Mouse (Mus musculus): ENCODE results near the gene Sept11. TPM values are rescaled to one million over a fixed set of nuclear protein-coding genes. Genes with fewer than 3 reads are reported as not detected.

Sept11 gene
- polyA plus RNA-seq, 1 experiment, result 3.4 TPM

DNA sequence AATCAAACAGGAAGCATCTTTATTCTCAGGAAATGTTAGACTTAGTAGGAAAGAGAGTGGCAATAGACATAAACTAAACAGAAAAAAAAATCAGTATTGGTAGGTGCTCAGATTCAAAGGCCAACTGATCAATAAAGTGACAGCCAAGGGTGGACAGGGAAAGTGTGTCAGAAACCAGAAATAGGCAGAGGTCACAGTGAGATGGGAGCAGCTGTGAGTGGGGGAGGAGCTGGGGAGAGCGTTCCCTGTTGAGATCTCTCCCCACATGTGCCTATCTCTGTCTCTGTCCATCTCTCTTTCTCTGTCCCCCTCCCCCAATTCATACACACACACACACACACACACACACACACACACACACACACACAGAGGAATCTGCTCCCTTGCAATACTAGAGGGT lies 43.3 kb upstream of the Sept11 start:
- Histone ChIP-seq H3K27ac (ENCODE audit: control insufficient read depth, insufficient read depth, low read depth, low read length) (no peak overlapping the region), H3K4me1 (ENCODE audit: control insufficient read depth, insufficient read depth, low read length) (peaks cover 3% of the 10 kb centered on the region), H3K4me3 (ENCODE audit: control insufficient read depth, low read depth, low read length) (no peak overlapping the region), H3K27me3 (ENCODE audit: control insufficient read depth, insufficient read depth, low read length) (no peaks in the 10 kb centered on the region; the same call in 1 of the 2 replicates), H3K36me3 (ENCODE audit: control insufficient read depth, insufficient read depth, low read length) (no peaks in the 10 kb centered on the region)
- no peak for TF ChIP-seq POLR2A (IDR thresholded peaks at IDR 0.05; ENCODE audit: control insufficient read depth, low read depth, low read length)
- TF ChIP-seq CTCF (IDR thresholded peaks at IDR 0.05; ENCODE audit: control insufficient read depth, insufficient read depth, insufficient replicate concordance, low read depth, low read length), result no peak

DNA sequence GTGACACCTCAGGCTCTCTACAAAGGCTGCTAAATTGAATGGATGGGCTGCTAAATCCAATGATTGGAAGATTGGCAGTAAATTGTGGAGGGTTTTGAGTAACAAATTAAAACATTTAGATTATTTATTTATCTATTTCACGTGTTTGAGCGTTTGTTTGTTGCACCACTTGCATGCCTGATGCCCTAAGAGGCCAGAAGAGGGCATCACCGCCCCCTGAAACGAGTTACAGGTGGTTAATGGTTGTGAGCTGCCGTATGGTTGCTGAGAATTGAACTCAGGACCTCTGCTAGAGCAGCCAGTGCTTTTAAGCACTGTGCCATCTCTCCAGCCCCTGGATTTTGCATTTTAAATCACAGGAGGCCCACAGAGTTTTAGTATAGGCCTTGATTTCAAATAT lies 42.2 kb upstream of the Sept11 start:
- Histone ChIP-seq H3K4me3 (ENCODE audit: control insufficient read depth, low read depth, low read length) (no peak overlapping the region), H3K36me3 (ENCODE audit: control insufficient read depth, insufficient read depth, low read length) (no peaks in the 10 kb centered on the region), H3K27ac (ENCODE audit: control insufficient read depth, insufficient read depth, low read depth, low read length) (no peak overlapping the region), H3K4me1 (ENCODE audit: control insufficient read depth, insufficient read depth, low read length) (no peaks in the 10 kb centered on the region), H3K27me3 (ENCODE audit: control insufficient read depth, insufficient read depth, low read length) (no peaks in the 10 kb centered on the region)
- TF ChIP-seq CTCF (IDR thresholded peaks at IDR 0.05; ENCODE audit: control insufficient read depth, insufficient read depth, insufficient replicate concordance, low read depth, low read length), result no peak
- TF ChIP-seq POLR2A (IDR thresholded peaks at IDR 0.05; ENCODE audit: control insufficient read depth, low read depth, low read length), result no peak

DNA sequence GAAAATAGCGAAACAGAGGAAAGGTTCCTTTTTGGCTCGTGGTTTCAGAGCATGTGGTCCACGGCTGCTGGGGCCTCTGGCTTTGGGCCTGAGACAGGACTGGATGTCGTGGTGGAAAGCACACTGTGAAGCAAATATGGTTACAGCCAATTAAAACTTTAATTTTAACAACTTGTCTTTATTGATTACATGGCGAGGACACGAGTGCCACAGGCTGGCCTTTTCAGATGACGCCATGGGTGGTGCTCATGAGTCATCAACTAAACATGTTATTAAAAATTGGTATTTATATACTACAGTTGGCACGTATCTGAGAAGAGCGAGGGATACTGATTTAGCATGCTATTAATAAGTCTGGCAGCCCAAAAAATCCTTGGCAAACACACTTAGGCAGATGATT lies 41.3 kb upstream of the Sept11 start:
- no peaks in the 10 kb centered on the region for H3K4me1 ChIP-seq (ENCODE audit: control insufficient read depth, insufficient read depth, low read length)
- H3K27ac ChIP-seq (ENCODE audit: control insufficient read depth, insufficient read depth, low read depth, low read length), result no peak overlapping the region
- TF ChIP-seq POLR2A (IDR thresholded peaks at IDR 0.05; ENCODE audit: control insufficient read depth, low read depth, low read length) (no peak), CTCF (IDR thresholded peaks at IDR 0.05; ENCODE audit: control insufficient read depth, insufficient read depth, insufficient replicate concordance, low read depth, low read length) (no peak)
- no peaks in the 10 kb centered on the region for H3K27me3 ChIP-seq (ENCODE audit: control insufficient read depth, insufficient read depth, low read length)
- no peak overlapping the region for H3K4me3 ChIP-seq (ENCODE audit: control insufficient read depth, low read depth, low read length)
- H3K36me3 ChIP-seq (ENCODE audit: control insufficient read depth, insufficient read depth, low read length), result no peaks in the 10 kb centered on the region

GRCm38 (mm10) chr5:93053606-93054397 lies 39.4 kb upstream of the Sept11 start:
- no peak for TF ChIP-seq CTCF (IDR thresholded peaks at IDR 0.05; ENCODE audit: control insufficient read depth, insufficient read depth, insufficient replicate concordance, low read depth, low read length)
- H3K27ac ChIP-seq (ENCODE audit: control insufficient read depth, insufficient read depth, low read depth, low read length), result no peak overlapping the region
- no peaks in the 10 kb centered on the region for H3K4me1 ChIP-seq (ENCODE audit: control insufficient read depth, insufficient read depth, low read length)

DNA sequence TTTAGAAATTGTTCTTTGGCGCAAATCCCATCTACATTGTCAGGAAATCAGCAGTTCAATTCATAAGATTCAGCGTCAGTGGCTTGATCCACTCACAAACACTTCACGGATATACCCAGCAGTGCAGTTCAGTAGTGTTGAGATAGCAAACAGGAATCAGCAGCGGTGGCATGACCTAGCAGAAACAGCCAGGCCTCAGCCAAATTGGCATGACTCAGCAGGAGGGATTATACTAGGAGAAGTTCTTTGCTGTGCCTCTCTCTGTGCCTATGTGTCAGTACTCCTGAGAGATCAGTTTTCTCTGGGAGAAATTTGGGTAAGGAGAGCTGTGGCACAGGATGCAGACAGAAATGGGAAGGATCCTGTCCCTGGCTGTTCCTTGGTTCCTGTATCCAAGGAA lies 32.4 kb upstream of the Sept11 start:
- H3K27ac ChIP-seq (ENCODE audit: control insufficient read depth, insufficient read depth, low read depth, low read length), result no peak overlapping the region
- H3K4me3 ChIP-seq (ENCODE audit: control insufficient read depth, low read depth, low read length), result no peak overlapping the region
- no peaks in the 10 kb centered on the region for H3K27me3 ChIP-seq (ENCODE audit: control insufficient read depth, insufficient read depth, low read length)
- H3K36me3 ChIP-seq (ENCODE audit: control insufficient read depth, insufficient read depth, low read length), result no peaks in the 10 kb centered on the region
- TF ChIP-seq CTCF (IDR thresholded peaks at IDR 0.05; ENCODE audit: control insufficient read depth, insufficient read depth, insufficient replicate concordance, low read depth, low read length) (no peak), POLR2A (IDR thresholded peaks at IDR 0.05; ENCODE audit: control insufficient read depth, low read depth, low read length) (no peak)
- H3K4me1 ChIP-seq (ENCODE audit: control insufficient read depth, insufficient read depth, low read length), result no peaks in the 10 kb centered on the region; the same call in 1 of the 2 replicates

More at GRCm38 (mm10) chr5:93053606-93054397, 39.4 kb upstream of the Sept11 start:
- Histone ChIP-seq H3K4me3 (ENCODE audit: control insufficient read depth, low read depth, low read length) (no peak overlapping the region), H3K27me3 (ENCODE audit: control insufficient read depth, insufficient read depth, low read length) (no peaks in the 10 kb centered on the region), H3K36me3 (ENCODE audit: control insufficient read depth, insufficient read depth, low read length) (no peaks in the 10 kb centered on the region)

GRCm38 (mm10) chr5:93077661-93078323 lies 15.4 kb upstream of the Sept11 start:
- TF ChIP-seq POLR2A (IDR thresholded peaks at IDR 0.05; ENCODE audit: control insufficient read depth, low read depth, low read length) (no peak), CTCF (IDR thresholded peaks at IDR 0.05; ENCODE audit: control insufficient read depth, insufficient read depth, insufficient replicate concordance, low read depth, low read length) (no peak)

GRCm38 (mm10) chr5:93079596-93079995 lies 13.6 kb upstream of the Sept11 start:
- no peak for TF ChIP-seq CTCF (IDR thresholded peaks at IDR 0.05; ENCODE audit: control insufficient read depth, insufficient read depth, insufficient replicate concordance, low read depth, low read length)
- TF ChIP-seq POLR2A (IDR thresholded peaks at IDR 0.05; ENCODE audit: control insufficient read depth, low read depth, low read length), result no peak
- no peak overlapping the region for H3K4me3 ChIP-seq (ENCODE audit: control insufficient read depth, low read depth, low read length)
- H3K27ac ChIP-seq (ENCODE audit: control insufficient read depth, insufficient read depth, low read depth, low read length), result no peak overlapping the region
- H3K27me3 ChIP-seq (ENCODE audit: control insufficient read depth, insufficient read depth, low read length), result no peaks in the 10 kb centered on the region
- H3K36me3 ChIP-seq (ENCODE audit: control insufficient read depth, insufficient read depth, low read length), result no peaks in the 10 kb centered on the region
- no peaks in the 10 kb centered on the region for H3K4me1 ChIP-seq (ENCODE audit: control insufficient read depth, insufficient read depth, low read length)

More at GRCm38 (mm10) chr5:93077661-93078323, 15.4 kb upstream of the Sept11 start:
- H3K27ac ChIP-seq (ENCODE audit: control insufficient read depth, insufficient read depth, low read depth, low read length), result no peak overlapping the region
- no peaks in the 10 kb centered on the region for H3K36me3 ChIP-seq (ENCODE audit: control insufficient read depth, insufficient read depth, low read length)
- no peaks in the 10 kb centered on the region for H3K4me1 ChIP-seq (ENCODE audit: control insufficient read depth, insufficient read depth, low read length)
- no peak overlapping the region for H3K4me3 ChIP-seq (ENCODE audit: control insufficient read depth, low read depth, low read length)
- no peaks in the 10 kb centered on the region for H3K27me3 ChIP-seq (ENCODE audit: control insufficient read depth, insufficient read depth, low read length)
